Mouse (Mus musculus): ENCODE measurements at regions not wholly inside any gene's neighbourhood (a gene's known extent, or its start where the extent isn't known, plus 50 kb on each side); places are given as distances from the start of the nearest gene placed in this dataset.

- no peak for ATAC-seq (ENCODE audit: extremely low read depth, insufficient number of reproducible peaks, low FRiP score, poor library complexity, severe bottlenecking)
Observed at GRCm38 (mm10) chr10:46397089-46397488, 819.5 kb downstream of the Hace1 start.

GRCm38 (mm10) chr10:46403883-46404282 lies 826.3 kb downstream of the Hace1 start:
- no peak for ATAC-seq (ENCODE audit: extremely low read depth, insufficient number of reproducible peaks, low FRiP score, poor library complexity, severe bottlenecking)
